Mouse (Mus musculus): ENCODE measurements around the gene Smad6. TPM values are rescaled to one million over a fixed set of nuclear protein-coding genes. Genes with fewer than 3 reads are reported as not detected.
A peak's percentile ranks its signal among the peaks of the same experiment; 100 is the strongest.

Smad6 gene
- total RNA-seq, 2 experiments from 2014 or later = 1.7 to 3.6 TPM

- DNase-seq (ENCODE audit: low spot score in 2 of 2) = no peak
- intact Hi-C loops (cut with DNase I) = no loop called here
Measured at GRCm38 (mm10) chr9:63927340-63928049, 94.4 kb downstream of the Smad6 start.

- DNase-seq (ENCODE audit: low spot score in 2 of 2) = no peak
- intact Hi-C loops (cut with DNase I) = no loop called here
Measured at GRCm38 (mm10) chr9:63926377-63926776, 95.5 kb downstream of the Smad6 start.

- DNase-seq (ENCODE audit: low spot score in 2 of 2) = no peak
- intact Hi-C loops (cut with DNase I) = no loop called here
Measured at GRCm38 (mm10) chr9:63923190-63923717, 98.6 kb downstream of the Smad6 start.

- intact Hi-C loops (cut with DNase I) = loop anchor here (5.0 to 10.0 kb wide), 3 partner anchors 168 to 355 kb away; no protein-coding TSS in a partner anchor
Measured at GRCm38 (mm10) chr9:63919708-63920107, 102.2 kb downstream of the Smad6 start.

GRCm38 (mm10) chr9:63919001-63919555 is 102.8 kb downstream of the Smad6 start:
- intact Hi-C loops (cut with DNase I) = loop anchor here (5.0 to 10.0 kb wide), 3 partner anchors 168 to 356 kb away; no protein-coding TSS in a partner anchor
- peak in 1 of 2 experiments; percentile 14 for DNase-seq (ENCODE audit: low spot score in 2 of 2)

More at GRCm38 (mm10) chr9:63919708-63920107, 102.2 kb downstream of the Smad6 start:
- no peak for DNase-seq (ENCODE audit: low spot score in 2 of 2)

GRCm38 (mm10) chr9:63918245-63918644 is 103.6 kb downstream of the Smad6 start:
- peak; percentile 49 to 59 for DNase-seq (ENCODE audit: low spot score in 2 of 2)
- intact Hi-C loops (cut with DNase I) = loop anchor here (5.0 to 10.0 kb wide), 3 partner anchors 169 to 357 kb away; no protein-coding TSS in a partner anchor

- DNase-seq (ENCODE audit: low spot score in 2 of 2) = no peak
- intact Hi-C loops (cut with DNase I) = loop anchor here (5.0 to 10.0 kb wide), 3 partner anchors 171 to 358 kb away; no protein-coding TSS in a partner anchor
Measured at GRCm38 (mm10) chr9:63916441-63916840, 105.4 kb downstream of the Smad6 start.

GRCm38 (mm10) chr9:63915976-63916375 is 105.9 kb downstream of the Smad6 start:
- peak; percentile 22 to 43 for DNase-seq (ENCODE audit: low spot score in 2 of 2)
- intact Hi-C loops (cut with DNase I) = loop anchor here (5.0 to 10.0 kb wide), 3 partner anchors 171 to 359 kb away; no protein-coding TSS in a partner anchor

- no peak for DNase-seq (ENCODE audit: low spot score in 2 of 2)
- intact Hi-C loops (cut with DNase I) = loop anchor here (5.0 to 10.0 kb wide), 3 partner anchors 172 to 360 kb away; no protein-coding TSS in a partner anchor
Measured at GRCm38 (mm10) chr9:63914944-63915343, 106.9 kb downstream of the Smad6 start.

GRCm38 (mm10) chr9:63912051-63912450 is 109.8 kb downstream of the Smad6 start:
- intact Hi-C loops (cut with DNase I) = loop anchor here (10.0 kb wide), 1 partner anchor 363 kb away; no protein-coding TSS in a partner anchor

GRCm38 (mm10) chr9:63909618-63910017 is 112.2 kb downstream of the Smad6 start:
- peak; percentile 66 to 73 for DNase-seq (ENCODE audit: low spot score in 2 of 2)
- intact Hi-C loops (cut with DNase I) = loop anchor here (10.0 kb wide), 1 partner anchor 365 kb away; no protein-coding TSS in a partner anchor

More at GRCm38 (mm10) chr9:63912051-63912450, 109.8 kb downstream of the Smad6 start:
- no peak for DNase-seq (ENCODE audit: low spot score in 2 of 2)

GRCm38 (mm10) chr9:63904543-63904942 is 117.3 kb downstream of the Smad6 start:
- intact Hi-C loops (cut with DNase I) = no loop called here
- DNase-seq (ENCODE audit: low spot score in 2 of 2) = no peak

Other genes with a start within 250 kb of the Smad6 start
- not detected for gene Lctl, start 95.1 kb upstream of the Smad6 start, total RNA-seq (2021)
- gene Zwilch, start 151.0 kb upstream of the Smad6 start, total RNA-seq (2021) = 1 to 10 TPM; 2.7 to 4.2 TPM
- 100 to 1,000 TPM; 475 to 553 TPM for gene Rpl4, start 151.3 kb upstream of the Smad6 start, total RNA-seq (2021)
- gene Snapc5, start 157.2 kb upstream of the Smad6 start, total RNA-seq (2021) = 10 to 100 TPM; 20.5 to 22.4 TPM
- gene Uchl4, start 213.1 kb upstream of the Smad6 start, total RNA-seq (2021) = 1 to 10 TPM; 2.4 to 2.7 TPM
- 100 to 1,000 TPM; 280 to 296 TPM for gene Map2k1, start 231.6 kb upstream of the Smad6 start, total RNA-seq (2021)

Data from left cerebral cortex, postnatal 36 days (tissue).